Mouse (Mus musculus) liver, adult 2 months (tissue): ENCODE data around the gene Sec24b.

Experiments used
- CTCF ChIP-seq: fragments of 200-500 bp; IDR thresholded peaks from 2 replicates; pipeline ENCODE4 v1.5.1; 2011; ENCODE audit warnings: low read depth, low read length, control low read depth
- POLR2A ChIP-seq: fragments of 200-500 bp; IDR thresholded peaks from 2 replicates; pipeline ENCODE4 v1.6.1; 2011; ENCODE audit warnings: low read length, control low read depth; ENCODE audit not compliant: insufficient read depth; ENCODE audit errors: extremely low read depth

DNA sequence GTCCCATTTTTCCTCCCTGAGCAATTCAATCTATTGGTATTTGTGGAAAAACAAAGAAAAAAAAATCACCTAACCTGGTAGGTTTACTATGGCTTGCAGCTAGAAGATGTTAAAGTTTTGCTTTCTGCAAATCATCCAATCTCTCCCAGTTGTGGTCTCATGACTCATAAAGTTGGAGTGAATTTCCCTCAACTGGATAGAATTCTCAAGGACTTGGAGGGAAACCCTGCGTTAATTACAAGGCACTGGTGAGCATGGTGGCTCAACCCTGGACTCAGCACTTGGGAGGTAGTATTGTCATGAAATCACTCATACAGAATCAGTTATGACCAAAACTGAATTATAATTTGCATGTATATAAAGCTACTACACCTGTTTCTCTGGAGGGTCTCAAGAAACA is 120.1 kb downstream of the Sec24b start:
- TF ChIP-seq CTCF (no peak), POLR2A (no peak)
